Mouse (Mus musculus) adipocyte (in vitro differentiated cells): ENCODE results near the gene Nr2e1.

ENCODE experiments used
- DNase-seq: peaks from one replicate; pipeline ENCODE4 v3.0.0-alpha.2; 2016; ENCODE audit warnings: low spot score

The Nr2e1 gene

DNA sequence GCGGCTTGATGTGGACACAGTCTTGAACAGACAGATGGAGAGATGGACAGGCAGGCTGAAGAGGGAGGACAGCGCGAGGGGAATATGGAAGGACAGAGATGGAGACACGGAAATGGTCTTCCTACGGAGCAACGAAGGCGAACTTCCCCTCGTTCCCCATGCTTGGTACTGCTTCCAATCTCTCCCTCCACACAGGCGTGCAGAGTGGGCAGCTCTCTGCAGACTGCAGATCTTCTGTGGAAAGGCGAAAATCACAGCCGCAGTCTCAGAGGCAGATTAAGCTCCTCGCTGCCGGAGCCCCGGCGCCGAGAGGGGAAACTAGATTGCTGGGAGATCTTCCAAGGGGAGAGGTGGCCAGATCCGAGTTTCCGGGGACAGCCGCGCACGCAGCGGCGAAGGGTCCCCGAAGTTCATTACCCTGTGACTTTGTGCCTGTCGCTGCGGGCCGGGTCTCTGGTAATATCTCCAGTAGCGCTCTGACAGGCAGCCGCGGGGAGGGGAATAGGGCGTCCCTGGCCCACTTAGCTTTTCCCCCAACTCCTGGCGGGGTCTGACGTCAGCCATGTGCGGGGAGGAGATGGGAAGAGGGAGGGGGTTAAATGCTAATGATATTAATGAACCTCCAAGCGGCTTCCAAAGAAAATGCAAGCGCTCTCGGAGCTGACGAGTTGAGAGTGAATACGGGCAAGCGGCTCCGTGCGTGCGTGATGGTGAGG is at the start of gene Nr2e1, which contains the start of gene Ostm1:
Gene Nr2e1 (minus strand): TSS at position 476 of the 716 bp plus-strand sequence.
Gene Ostm1 (plus strand): TSS at position 666 of the 716 bp plus-strand sequence.
- no peak for DNase-seq

DNA sequence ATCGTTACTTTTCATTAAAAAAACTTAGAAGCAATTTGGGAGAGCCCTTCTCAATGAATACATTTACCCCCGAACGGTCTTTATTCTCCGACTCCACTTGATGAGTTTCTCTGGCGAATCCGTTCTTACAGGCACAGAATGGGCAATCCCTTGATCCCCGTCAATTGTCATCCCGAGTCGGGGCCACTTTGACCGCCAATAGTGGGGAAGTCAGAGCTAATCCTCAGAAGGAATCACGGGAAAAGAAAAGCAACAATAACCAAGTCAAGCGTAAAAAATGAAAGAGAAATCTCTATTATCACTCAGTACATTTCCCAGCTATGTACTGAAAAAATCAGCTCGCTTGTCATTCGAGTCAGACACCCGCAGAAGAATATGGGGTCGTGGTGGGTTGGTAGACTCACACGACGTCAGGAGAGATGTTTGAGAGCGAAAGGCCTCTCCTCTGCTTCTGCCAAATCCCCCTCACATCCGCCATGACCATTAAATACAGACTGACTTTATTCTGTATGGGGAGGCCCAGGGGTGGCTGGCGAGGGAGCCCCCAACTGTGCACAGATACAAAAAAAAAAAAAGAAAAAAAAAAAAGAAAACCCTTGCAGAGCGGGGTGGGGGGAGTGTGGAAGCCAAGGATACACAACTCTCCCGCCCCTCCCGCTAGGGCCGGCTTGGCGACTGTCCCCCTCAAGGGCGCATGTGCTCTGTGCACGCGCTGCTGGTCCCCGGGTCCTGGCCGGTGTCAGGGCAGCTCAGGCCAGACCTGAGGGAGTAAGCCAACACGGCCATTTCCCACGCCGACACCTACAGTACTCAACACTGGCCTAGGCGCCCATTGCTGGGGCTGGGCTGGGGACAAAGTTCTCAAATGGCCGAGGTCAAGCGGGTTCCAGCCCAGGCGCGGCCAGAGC is 49.3 kb upstream of the Nr2e1 start:
- DNase-seq: no peak

DNA sequence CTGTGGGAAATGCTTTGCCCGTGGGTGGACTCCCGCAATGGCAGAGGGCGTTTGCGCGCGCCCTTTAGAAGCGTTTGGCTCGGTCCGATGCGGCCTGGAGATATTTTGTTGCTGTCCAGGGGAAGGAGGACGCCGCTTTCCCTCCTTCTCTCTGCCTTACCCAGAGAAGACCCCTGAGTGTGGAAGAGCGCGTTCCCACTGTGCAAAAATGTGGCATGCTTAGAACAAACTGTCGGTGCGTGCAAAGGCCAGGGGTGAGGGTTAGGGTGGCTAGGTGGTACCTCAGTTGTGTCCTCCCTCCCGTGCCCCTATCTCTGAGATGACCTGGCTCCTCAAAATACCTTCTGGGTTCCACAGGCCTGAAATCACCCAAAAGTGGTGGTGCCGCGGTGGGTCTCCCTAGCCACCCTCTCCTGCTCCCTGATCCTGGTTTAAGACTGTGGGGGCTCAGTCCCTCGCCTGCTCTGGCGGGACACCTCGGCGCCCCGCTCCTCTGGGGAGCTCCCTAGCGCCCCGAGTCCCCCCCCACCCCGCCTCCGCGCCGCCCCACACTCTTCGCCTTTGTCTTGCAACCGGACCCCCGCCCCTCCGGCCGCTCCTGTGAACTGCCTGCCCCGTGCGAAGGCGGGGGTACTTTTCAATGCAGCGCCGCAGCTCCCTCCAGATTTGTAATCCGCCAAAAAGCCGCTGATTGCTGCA is 48.5 kb upstream of the Nr2e1 start:
- no peak for DNase-seq

DNA sequence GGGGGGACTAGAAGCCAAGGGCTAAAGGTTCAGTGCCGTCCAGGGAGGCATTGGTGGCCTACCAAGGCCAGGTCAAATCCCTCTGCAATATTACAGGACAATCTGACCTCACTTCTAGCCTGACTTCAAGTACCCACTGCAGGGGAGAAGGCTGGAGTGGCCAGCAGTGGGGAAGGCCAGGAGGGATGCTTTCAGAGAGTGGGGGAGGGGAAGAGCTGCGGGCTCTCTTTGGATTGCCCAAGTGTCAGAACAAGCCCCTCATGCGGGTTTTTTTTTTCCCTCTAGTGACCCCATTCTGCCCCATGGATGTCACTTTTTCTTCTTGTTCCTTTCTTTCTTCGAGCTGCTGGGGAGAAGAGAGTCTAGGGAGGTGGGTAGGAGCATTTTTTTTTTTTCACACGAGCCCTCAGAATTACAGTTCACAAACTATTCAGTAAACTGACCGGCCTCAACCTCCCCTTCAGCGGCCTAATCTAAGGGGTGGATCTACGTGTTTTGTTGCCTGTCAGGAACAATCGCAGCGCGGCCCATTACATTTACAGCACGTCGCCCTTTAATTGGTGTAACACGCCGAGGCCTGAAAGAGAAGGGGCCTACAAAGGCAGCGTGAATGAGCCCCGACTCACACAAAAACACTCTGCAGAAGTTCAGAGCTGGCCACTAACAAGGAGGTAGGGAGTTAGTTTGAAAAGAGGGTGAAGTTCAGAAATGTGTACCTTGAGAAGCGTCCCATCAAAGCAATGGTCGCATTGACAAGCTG is 47.3 kb upstream of the Nr2e1 start:
- DNase-seq: no peak

DNA sequence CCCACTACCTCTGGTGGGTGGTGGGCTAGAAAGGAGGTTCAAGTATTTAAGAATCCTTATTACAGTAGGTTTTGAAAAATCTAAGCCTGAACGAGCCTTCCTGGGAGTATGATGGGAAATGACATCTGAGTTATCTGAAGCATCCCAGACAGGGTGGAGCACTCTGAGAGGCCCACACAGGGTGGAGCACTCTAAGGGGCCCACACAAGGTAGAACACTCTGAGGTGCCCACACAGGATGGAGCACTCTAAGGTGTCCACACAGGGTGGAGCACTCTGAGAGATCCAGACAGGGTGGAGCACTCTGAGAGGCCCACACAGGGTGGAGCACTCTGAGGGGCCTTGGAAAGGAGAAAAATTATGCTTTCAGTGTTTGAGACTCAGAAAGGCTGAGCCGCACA is 42.5 kb upstream of the Nr2e1 start:
- no peak for DNase-seq

DNA sequence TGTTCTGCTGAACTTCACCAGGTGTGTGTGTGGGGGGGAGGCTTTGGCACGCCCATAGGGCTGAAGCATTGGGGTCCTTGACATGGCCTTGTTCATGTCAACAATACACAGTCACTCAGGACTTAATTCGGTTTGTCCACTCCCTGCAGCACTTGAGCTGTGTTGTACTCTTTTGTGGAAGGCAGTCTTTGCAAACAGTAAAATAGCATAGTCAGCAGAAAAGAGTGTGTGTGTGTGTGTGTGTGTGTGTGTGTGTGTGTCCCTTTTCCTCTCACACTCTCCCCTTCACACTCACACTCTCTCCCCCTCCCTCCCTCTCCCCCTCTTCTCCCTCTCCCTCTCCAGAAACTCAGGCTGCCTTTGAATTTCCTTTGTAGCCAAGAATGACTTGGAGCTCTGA is 34.9 kb upstream of the Nr2e1 start:
- no peak for DNase-seq

DNA sequence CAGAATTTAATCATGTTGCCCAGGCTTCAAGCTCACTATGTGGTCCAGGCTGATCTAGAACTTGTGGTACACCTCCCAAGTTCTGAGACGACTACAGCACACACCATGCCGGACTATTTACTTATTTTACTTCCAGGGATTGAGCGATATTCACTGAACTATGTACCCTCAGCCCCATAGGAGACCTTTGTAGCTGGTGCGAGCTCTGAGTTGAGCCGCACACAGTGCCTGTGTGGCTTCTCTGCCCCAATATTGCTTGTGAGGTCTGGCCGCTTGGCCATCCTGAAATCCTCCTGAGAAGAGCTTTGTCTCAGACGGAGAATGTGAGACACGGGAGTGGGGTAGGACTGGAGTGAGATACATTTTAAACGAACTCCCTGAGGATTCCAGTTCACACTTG is 31.3 kb upstream of the Nr2e1 start:
- DNase-seq: no peak

DNA sequence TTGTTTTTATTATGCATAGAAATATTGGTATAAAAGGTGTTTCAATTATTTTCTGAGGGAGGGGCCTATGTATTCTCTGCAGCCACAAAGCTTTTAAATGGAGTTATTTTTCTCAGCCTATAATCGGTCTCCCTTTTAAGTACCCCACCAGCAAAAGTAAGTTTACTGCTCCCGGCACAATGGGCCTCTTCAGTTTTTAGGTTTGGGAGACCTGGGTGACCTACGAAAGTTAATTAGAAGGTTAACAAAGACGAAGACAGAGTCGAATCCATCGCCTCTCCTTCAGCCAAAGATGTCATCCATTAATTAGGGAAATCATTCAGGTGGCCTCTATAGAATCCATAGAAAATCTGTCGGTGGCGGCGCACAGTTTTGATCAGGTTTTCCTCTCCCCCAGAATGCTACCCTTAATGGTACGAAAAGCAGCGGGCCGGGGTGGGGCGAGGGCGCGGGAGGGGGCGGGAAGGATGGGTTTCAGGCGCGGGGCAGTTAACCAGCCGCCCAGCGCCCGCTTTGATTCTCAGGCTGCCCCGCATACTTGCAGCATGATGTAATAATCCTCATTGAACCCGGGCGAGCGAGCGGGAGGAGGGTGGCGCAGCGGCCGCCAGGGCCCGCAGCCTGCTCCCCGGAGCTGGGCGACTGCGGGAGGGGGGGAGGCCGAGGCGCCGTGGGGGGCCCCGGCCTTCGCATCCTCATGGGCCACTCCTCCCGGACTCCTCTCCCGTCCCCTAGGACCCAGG is 30.4 kb upstream of the Nr2e1 start:
- DNase-seq: no peak

DNA sequence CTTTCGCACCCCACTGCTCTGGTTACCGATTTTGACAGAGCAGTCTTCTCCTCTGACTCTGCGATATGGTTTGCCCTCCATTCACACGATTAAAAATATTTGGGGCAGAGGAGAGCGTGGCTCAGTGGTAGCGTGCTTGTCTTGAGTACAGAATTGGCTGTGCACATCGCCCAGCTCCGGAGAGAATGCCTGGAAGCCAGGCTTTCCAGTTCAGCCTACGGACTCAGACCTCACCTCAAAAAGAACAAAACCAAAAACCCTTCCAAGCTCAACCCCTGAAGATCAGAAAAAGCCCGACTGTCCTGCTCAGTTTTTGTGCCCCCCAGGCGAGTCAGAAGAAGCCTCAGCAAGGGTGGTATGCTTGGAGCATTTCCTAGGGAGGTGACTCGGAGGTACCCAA is 29.6 kb upstream of the Nr2e1 start:
- no peak for DNase-seq

DNA sequence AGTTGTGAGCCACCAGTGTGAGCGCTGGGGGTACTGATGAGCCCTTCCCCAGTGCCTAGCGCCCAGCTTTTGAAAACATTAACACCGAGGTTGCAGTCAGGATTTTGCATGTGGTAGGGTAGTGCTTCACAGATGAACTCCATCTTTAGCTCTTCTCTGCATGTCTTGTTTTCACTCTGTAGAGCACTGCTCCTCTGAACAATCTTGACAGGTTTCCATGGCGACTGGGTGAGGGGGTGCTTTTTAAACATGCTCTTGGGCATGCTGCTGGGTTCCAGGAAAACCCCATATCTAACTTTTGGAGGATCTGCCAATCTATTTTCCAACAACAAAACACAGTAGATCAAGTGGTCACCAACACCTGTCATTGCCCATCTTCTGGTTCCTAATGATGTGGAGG is 23.3 kb upstream of the Nr2e1 start:
- DNase-seq: no peak

DNA sequence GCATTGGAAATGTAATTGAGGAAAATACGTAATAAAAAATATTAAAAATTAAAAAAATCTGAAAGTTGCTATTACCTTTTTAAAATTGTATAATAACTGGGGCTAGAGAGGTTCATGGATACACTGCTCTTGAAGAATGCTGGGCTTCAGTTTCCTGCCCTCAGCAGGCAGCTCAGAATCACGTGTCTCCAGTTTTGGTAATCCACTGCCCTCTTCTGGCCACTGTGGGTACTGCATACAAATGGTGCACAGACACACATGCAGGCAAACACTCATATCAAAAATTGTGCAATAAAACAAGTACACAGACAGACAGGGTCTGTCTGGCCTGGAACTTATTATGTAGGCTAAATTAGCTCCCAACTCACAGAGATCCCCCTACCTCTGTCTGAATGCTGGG is 21.4 kb upstream of the Nr2e1 start:
- peak; percentile 14 for DNase-seq

DNA sequence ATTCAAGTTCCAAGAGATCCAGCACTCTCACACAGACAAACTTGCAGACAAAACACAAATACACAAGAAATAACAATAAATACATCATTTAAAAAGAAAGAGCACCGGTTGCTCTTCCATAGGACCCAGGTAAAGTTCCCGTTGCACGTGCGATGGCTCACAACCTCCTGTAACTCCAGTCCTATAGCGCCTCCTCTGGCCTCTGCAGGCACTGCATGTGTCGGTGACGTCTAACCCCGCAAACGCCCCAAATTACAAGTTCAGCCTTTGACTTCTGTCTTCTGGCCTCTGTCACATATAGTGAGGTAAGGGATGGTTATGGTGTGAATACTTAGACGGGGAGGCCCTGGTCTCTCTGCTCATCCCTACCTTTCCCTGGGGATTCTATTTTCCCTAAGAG is 18.1 kb upstream of the Nr2e1 start:
- no peak for DNase-seq

DNA sequence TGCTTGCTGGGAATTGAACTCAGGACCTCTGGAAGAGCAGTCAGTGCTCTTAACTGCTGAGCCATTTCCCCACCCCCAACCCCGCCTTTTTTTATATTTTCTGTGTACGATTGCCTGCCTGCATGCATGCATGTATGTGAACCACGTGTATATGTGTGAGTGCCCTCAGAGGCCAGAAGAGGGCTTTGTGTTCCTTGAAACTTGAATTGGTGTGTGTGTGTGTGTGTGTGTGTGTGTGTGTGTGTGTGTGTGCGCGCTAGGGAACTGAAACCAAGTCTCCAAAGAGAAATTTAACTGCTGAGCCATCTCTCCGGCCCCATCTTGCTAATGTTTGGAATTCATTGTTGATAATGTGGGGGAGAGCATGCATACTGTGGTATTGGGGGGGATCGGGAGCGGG is 15.2 kb upstream of the Nr2e1 start:
- no peak for DNase-seq

DNA sequence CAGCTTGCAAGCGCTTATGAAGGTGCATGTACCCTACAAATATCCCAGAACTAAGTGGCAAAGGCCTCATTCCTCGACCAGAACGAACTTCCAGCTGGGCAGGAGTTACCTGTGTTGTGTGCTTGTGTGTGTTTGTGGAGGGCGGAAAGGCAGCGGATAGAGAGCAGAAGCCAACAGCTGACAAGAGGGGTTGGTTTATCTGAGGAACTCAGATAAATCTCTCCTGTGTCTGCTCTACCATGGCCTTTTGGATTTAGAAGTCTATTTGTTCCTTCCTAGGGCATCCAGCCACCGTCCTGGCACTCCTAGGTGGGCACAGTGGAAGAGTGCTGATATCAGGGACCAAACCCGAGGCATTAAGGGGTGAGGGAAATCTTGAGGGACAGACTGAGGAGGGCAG is 9.8 kb upstream of the Nr2e1 start:
- DNase-seq: no peak

DNA sequence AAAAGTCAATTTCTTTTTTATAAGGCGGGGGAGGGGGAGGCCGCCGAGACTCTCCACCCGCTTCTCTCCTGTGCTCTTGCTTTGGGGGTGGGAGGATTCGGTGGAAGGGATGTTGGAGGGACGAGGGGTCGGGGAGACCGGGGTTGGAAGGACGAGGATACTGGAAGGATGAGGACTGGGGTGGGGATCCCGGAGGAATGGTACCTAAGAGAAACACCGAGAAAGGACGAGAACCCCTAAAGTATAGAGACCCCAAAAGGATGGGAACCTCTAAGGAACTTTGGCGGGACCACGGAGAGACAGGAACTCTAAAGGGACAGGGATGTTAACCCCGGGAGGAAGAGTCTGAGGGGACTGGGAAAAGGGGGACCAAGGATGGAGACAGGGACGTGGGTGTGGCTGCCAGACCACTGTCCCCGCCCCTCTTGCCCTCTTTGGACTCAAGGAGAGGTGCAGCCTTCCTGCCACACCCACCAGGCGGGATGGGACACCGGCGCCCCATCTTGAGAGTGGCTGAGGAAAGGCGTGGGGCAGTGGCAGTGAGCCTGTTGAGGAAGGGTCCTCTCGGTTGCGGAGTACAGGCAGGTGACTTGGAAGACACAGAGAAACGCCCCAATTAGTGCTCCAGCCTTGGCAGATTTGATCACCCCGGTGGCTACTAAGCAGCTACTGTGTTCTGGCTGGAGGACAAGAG is 8.7 kb upstream of the Nr2e1 start:
- DNase-seq: no peak

DNA sequence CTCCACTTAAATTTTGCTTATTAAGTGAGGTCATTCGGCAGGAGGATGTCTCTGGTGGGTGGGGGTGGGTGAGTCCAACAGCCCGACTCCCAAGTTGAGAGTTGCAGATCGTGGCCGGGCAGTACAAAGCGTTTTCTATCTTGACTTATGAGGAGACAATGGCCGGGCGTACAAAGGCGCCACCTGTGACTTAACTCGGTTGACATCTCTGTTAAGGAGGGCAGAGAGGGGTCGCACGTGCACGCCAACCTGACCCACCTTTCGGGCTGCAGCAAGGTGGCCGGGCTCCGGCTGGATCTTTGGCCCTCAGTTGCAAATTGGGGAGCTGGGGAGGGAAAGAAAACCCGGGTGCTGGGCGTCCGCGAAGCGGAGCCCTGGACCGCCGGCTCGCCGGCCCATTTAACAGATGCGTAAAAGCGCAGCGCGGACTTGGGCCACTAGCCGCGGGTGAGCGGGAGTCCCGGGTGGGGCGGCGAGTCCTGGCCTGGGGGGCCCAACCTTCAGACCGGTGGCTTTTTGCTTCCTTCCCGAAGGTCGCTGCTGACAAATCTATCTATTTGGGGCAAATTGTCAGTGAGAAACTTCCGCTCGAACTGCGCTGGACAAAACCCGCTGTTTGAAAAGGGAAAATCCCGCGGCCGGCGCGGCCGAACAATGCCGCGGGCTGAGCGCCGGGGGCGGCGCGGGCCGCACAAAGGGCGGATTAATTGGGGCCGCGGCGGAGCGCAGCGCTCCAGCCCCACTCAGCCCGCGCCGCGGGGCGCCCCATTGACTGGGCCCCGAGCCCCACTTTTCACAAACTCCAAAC is 8.0 kb upstream of the Nr2e1 start:
- no peak for DNase-seq

DNA sequence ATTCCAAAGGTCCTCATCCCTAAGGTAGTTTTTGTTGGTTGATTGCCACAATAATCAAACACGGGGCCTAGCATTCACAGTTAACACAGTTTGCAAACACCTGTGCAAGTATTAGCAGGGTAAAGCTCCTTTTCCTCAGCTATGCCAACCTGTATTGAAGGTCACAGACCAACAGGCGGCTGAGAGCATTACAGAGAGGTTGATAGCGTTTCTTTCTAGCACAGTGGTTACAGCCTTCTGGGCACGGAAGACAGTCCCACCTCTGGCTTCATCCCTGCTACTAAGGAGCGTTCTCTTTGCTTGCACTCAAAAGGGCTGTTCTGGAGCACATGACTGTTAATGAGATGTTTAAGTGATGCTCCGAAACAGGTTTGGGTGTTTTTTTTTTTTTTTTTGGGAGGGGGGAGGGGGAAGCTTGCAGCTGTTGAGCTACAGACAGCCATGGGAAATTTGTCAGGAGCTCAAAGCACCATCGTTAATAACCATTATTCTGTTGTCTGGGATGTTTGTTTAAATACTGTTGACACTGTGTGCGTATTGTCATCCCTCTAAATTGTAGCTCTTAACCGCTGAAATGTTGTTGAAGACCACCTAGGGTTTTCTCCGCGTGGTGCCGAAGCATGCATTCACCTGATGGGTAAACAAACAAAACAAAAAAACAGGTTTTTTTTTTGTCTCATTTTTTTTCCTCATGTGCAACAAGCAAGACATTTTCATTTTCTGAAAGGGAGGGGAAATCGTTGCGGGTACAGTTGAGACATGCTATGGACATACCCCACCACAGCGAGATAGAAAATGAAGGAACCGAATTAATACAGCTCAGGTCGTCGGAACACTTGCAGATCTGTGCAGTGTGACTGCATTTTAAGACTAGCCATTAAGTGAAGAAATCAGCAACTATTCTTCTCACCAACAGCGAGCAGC is 7.1 kb upstream of the Nr2e1 start:
- no peak for DNase-seq

DNA sequence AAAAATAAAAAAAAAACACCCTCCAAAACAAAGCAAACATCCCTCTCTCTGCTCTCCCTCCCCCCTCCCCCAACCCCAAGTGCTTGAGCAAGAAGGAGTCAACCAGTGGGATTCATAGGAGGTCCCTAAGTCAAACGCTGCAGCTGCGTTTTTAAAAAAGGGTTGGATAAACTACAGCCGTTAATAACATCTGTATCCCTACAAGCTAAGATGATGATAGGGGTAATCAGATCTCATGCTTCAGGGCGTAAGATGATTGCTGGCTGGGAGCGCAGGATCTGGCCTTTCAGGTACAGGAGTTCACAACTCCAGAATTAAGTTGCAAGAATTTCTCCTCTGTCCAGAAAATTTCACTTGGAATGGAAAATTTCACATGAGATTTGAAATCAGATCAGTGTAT is 6.1 kb upstream of the Nr2e1 start:
- no peak for DNase-seq
